Mouse (Mus musculus) midbrain, embryonic 16.5 days (tissue): Measurements from ENCODE around the gene Cerkl. TPM values are rescaled to one million over a fixed set of nuclear protein-coding genes. Genes with fewer than 3 reads are reported as not detected.

Experiments
- ATAC-seq: fragments of 200-750 bp; cut with Nextera tagmentation; 2 replicates; pipeline ENCODE4 v1.8.0; 2017; ENCODE audit warnings: moderate TSS enrichment
- H3K27ac ChIP-seq: fragments of 300-500 bp; sonication (generic); 2 replicates; pipeline ENCODE4 v1.5.1; 2014; ENCODE audit warnings: mild to moderate bottlenecking, low read length, mixed read lengths
- H3K27me3 ChIP-seq: fragments of 300-500 bp; sonication (generic); 2 replicates; pipeline ENCODE4 v1.6.1; 2014; ENCODE audit warnings: low read depth, low read length, mixed read lengths; ENCODE audit not compliant: control insufficient read depth, insufficient read depth
- H3K36me3 ChIP-seq: fragments of 300-500 bp; sonication (generic); 2 replicates; pipeline ENCODE4 v1.6.1; 2014; ENCODE audit warnings: mild to moderate bottlenecking, low read length, moderate library complexity, mixed read lengths; ENCODE audit not compliant: control insufficient read depth, insufficient read depth
- H3K4me1 ChIP-seq: fragments of 300-500 bp; sonication (generic); 2 replicates; pipeline ENCODE4 v1.6.1; 2014; ENCODE audit warnings: mild to moderate bottlenecking, low read length, mixed read lengths; ENCODE audit not compliant: control insufficient read depth, insufficient read depth
- H3K4me2 ChIP-seq: fragments of 300-500 bp; sonication (generic); 2 replicates; pipeline ENCODE4 v1.6.1; 2014; ENCODE audit warnings: mild to moderate bottlenecking, low read length, mixed read lengths
- H3K4me3 ChIP-seq: fragments of 300-500 bp; sonication (generic); 2 replicates; pipeline ENCODE4 v1.5.1; 2014; ENCODE audit warnings: low read depth, mild to moderate bottlenecking, low read length, moderate library complexity, mixed read lengths
- H3K9ac ChIP-seq: fragments of 300-500 bp; sonication (generic); 2 replicates; pipeline ENCODE4 v1.6.1; 2014; ENCODE audit warnings: low read depth, low read length, mixed read lengths
- H3K9me3 ChIP-seq: fragments of 300-500 bp; sonication (generic); replicated peaks from 2 replicates; pipeline ENCODE4 v1.6.1; 2014; ENCODE audit warnings: mild to moderate bottlenecking, low read length, mixed read lengths; ENCODE audit not compliant: control insufficient read depth, poor library complexity, severe bottlenecking
- WGBS: fragments of 180-500 bp; shearing (Covaris S2); extraction: QIAGEN DNeasy Blood & Tissue Kit; methylation state at CpG from one replicate; pipeline ENCODE4 v1.1.7; 2014; 5-methylcytosine and 5-hydroxymethylcytosine counted together
- polyA plus RNA-seq: library from polyadenylated mRNA; unstranded; fragments of >200 nt; fragmentation: Nextera tagmentation; extraction: Ambion mirVana; gene quantifications from 2 replicates; pipeline ENCODE4 v1.2.1, GENCODE M21; 2015

The Cerkl gene
- polyA plus RNA-seq, 1 experiment from 2014 or later: 0.84 TPM

- Histone ChIP-seq H3K27ac (no peak overlapping the region), H3K9me3 (no peaks in the 10 kb centered on the region), H3K4me1 (no peaks in the 10 kb centered on the region), H3K36me3 (no peaks in the 10 kb centered on the region), H3K4me2 (no peak overlapping the region), H3K27me3 (no peaks in the 10 kb centered on the region), H3K4me3 (no peak overlapping the region), H3K9ac (no peak overlapping the region)
- ATAC-seq: no peak
- 81% methylated on average over 9 of the region's 9 CpGs for WGBS
Observed at GRCm38 (mm10) chr2:79316182-79316880, 140.3 kb downstream of the Cerkl start.

- 50% methylated on average over 4 of the region's 4 CpGs for WGBS
- Histone ChIP-seq H3K4me3 (no peak overlapping the region), H3K9me3 (no peaks in the 10 kb centered on the region), H3K9ac (no peak overlapping the region), H3K36me3 (no peaks in the 10 kb centered on the region), H3K4me2 (no peak overlapping the region), H3K27me3 (no peaks in the 10 kb centered on the region), H3K4me1 (no peaks in the 10 kb centered on the region), H3K27ac (no peak overlapping the region)
- ATAC-seq: no peak
Observed at GRCm38 (mm10) chr2:79315108-79315507, 141.5 kb downstream of the Cerkl start.

- Histone ChIP-seq H3K4me2 (no peak overlapping the region), H3K36me3 (no peaks in the 10 kb centered on the region), H3K4me3 (no peak overlapping the region), H3K9ac (no peak overlapping the region), H3K4me1 (no peaks in the 10 kb centered on the region), H3K27me3 (no peaks in the 10 kb centered on the region), H3K9me3 (no peaks in the 10 kb centered on the region), H3K27ac (no peak overlapping the region)
- ATAC-seq: no peak
- 76% methylated on average over 4 of the region's 4 CpGs for WGBS
Observed at GRCm38 (mm10) chr2:79312499-79312898, 144.1 kb downstream of the Cerkl start.

GRCm38 (mm10) chr2:79309454-79310118 lies 147.0 kb downstream of the Cerkl start:
- no peaks in the 10 kb centered on the region for H3K9me3 ChIP-seq
- H3K27me3 ChIP-seq: no peaks in the 10 kb centered on the region
- no peak overlapping the region for H3K9ac ChIP-seq
- no peak overlapping the region for H3K4me3 ChIP-seq
- no peak overlapping the region for H3K27ac ChIP-seq
- H3K36me3 ChIP-seq: no peaks in the 10 kb centered on the region
- no peaks in the 10 kb centered on the region for H3K4me1 ChIP-seq
- WGBS: 77% methylated on average over 13 of the region's 13 CpGs
- H3K4me2 ChIP-seq: no peak overlapping the region; the same call in 1 of the 2 replicates
- no peak for ATAC-seq

GRCm38 (mm10) chr2:79307549-79307948 lies 149.0 kb downstream of the Cerkl start:
- WGBS: 71% methylated on average over 4 of the region's 4 CpGs
- no peak overlapping the region for H3K27ac ChIP-seq
- H3K4me2 ChIP-seq: no peak overlapping the region
- ATAC-seq: no peak
- no peaks in the 10 kb centered on the region for H3K9me3 ChIP-seq
- H3K9ac ChIP-seq: no peak overlapping the region
- no peaks in the 10 kb centered on the region for H3K4me1 ChIP-seq
- no peaks in the 10 kb centered on the region for H3K27me3 ChIP-seq
- no peak overlapping the region for H3K4me3 ChIP-seq
- H3K36me3 ChIP-seq: no peaks in the 10 kb centered on the region

- H3K27ac ChIP-seq: no peak overlapping the region
- ATAC-seq: no peak
- H3K4me3 ChIP-seq: no peak overlapping the region
- H3K27me3 ChIP-seq: no peaks in the 10 kb centered on the region
- H3K36me3 ChIP-seq: no peaks in the 10 kb centered on the region
- H3K9ac ChIP-seq: no peak overlapping the region
- H3K9me3 ChIP-seq: no peaks in the 10 kb centered on the region
- no peaks in the 10 kb centered on the region for H3K4me1 ChIP-seq
- no peak overlapping the region for H3K4me2 ChIP-seq
Observed at GRCm38 (mm10) chr2:79302398-79302797, 154.2 kb downstream of the Cerkl start.

GRCm38 (mm10) chr2:79292431-79292830 lies 164.2 kb downstream of the Cerkl start:
- no peaks in the 10 kb centered on the region for H3K9me3 ChIP-seq
- no peaks in the 10 kb centered on the region for H3K4me1 ChIP-seq
- H3K4me2 ChIP-seq: no peak overlapping the region
- no peaks in the 10 kb centered on the region for H3K27me3 ChIP-seq
- no peak overlapping the region for H3K27ac ChIP-seq
- ATAC-seq: no peak
- H3K4me3 ChIP-seq: no peak overlapping the region
- no peaks in the 10 kb centered on the region for H3K36me3 ChIP-seq
- 70% methylated on average over 6 of the region's 6 CpGs for WGBS
- no peak overlapping the region for H3K9ac ChIP-seq

- H3K4me3 ChIP-seq: no peak overlapping the region
- no peaks in the 10 kb centered on the region for H3K27me3 ChIP-seq
- no peaks in the 10 kb centered on the region for H3K9me3 ChIP-seq
- no peak overlapping the region for H3K4me2 ChIP-seq
- no peaks in the 10 kb centered on the region for H3K36me3 ChIP-seq
- WGBS: 81% methylated on average over 8 of the region's 8 CpGs
- ATAC-seq: no peak
- H3K27ac ChIP-seq: no peak overlapping the region
- H3K9ac ChIP-seq: no peak overlapping the region
- H3K4me1 ChIP-seq: no peaks in the 10 kb centered on the region
Observed at GRCm38 (mm10) chr2:79291922-79292321, 164.7 kb downstream of the Cerkl start.

GRCm38 (mm10) chr2:79290149-79290548 lies 166.4 kb downstream of the Cerkl start:
- Histone ChIP-seq H3K4me3 (no peak overlapping the region), H3K9ac (no peak overlapping the region), H3K9me3 (no peaks in the 10 kb centered on the region), H3K4me1 (no peaks in the 10 kb centered on the region), H3K27me3 (no peaks in the 10 kb centered on the region), H3K27ac (no peak overlapping the region), H3K36me3 (no peaks in the 10 kb centered on the region), H3K4me2 (no peak overlapping the region)
- 76% methylated on average over 1 of the region's 1 CpGs for WGBS
- ATAC-seq: no peak
